Comparison of ENCODE assay signal across 9 mouse cellular contexts in the genomic region with DNA sequence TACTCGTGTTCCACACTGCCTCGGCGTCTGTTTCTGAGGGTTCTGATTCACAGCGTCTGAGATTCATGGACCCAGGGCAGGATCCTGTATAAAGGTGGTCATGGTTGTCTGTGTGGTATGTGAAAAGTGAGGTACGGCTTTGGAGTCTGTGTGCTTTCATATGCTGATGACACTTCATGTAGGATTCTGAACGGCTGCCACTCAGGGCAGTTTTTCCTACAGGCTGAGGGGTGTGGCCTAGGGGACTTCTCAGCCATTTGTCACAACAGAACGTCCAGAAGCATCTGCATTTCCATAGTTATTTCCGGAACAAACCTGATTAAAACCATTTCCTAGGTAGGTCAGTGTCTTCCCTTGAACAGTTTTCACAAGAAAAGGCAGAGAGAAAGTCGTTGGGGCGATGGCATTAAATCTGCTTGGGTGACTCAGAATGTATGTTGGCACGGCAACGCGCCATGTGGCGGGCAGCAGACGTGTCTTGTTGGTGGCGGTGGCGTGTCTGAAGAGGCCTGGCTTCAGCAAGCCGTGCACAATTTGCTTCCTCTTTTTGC. TPM values are rescaled to one million over a fixed set of nuclear protein-coding genes. Genes with fewer than 3 reads are reported as not detected.
DNase-seq lines count a peak whose midpoint lies in the region; ATAC-seq lines count a peak whose summit lies in the region.
"Had no signal": no experiment of that assay in that cellular context is flagged by ENCODE, and none has a peak within 500 bp of the region (broad histone marks: within the 10 kb centered on the region; RNA-seq: fewer than 3 reads in every experiment).

No protein-coding gene starts in this region.

- peak; percentile 65 for DNase-seq in embryo, embryonic 10 days (ENCODE audit: low spot score)
- no peak for DNase-seq in embryo, embryonic 9.5 days (ENCODE audit: extremely low spot score)
- peak; percentile 75 for DNase-seq in layer of hippocampus, adult 11-12 months (ENCODE audit: low spot score)
- DNase-seq in MN1 (ENCODE audit: low spot score): no peak
- no peak for DNase-seq in kidney, postnatal 14 days

- peak overlapping the region; percentile 5; the same call in 1 of the 2 replicates for H3K4me3 ChIP-seq in midbrain, embryonic 13.5 days (replicated peaks)
- no peak overlapping the region for H3K4me3 ChIP-seq in heart, embryonic 11.5 days (ENCODE audit: low read depth, low read length)
- H3K4me3 ChIP-seq: liver, embryonic 12.5 days had no signal

- H3K27ac ChIP-seq in midbrain, embryonic 13.5 days: peak overlapping the region; percentile 61
- H3K27ac ChIP-seq in heart, embryonic 11.5 days (ENCODE audit: low read depth, low read length): no peak overlapping the region
- H3K27ac ChIP-seq: liver, embryonic 12.5 days had no signal

- H3K4me2 ChIP-seq in midbrain, embryonic 13.5 days (replicated peaks): peak overlapping the region; percentile 43
- no peak overlapping the region for H3K4me2 ChIP-seq in heart, embryonic 11.5 days
- H3K4me2 ChIP-seq: liver, embryonic 12.5 days had no signal

- 15% methylated on average over 18 of the region's 18 CpGs for WGBS in midbrain, embryonic 13.5 days
- 77% methylated on average over 18 of the region's 18 CpGs for WGBS in heart, embryonic 11.5 days (ENCODE audit: insufficient replicate concordance)

- H3K4me1 ChIP-seq in midbrain, embryonic 13.5 days (replicated peaks): peaks cover 39% of the 10 kb centered on the region
- H3K4me1 ChIP-seq in heart, embryonic 11.5 days (ENCODE audit: control insufficient read depth, insufficient read depth, low read length): peaks cover 25% of the 10 kb centered on the region

- 0 out of 2 replicates have a peak, but pooled peaks cover under 1% of the 10 kb centered on the region for H3K36me3 ChIP-seq in midbrain, embryonic 13.5 days
- H3K36me3 ChIP-seq in heart, embryonic 11.5 days (ENCODE audit: control insufficient read depth, insufficient read depth, low read length): no peaks in the 10 kb centered on the region
- H3K36me3 ChIP-seq: liver, embryonic 12.5 days had no signal

- H3K27me3 ChIP-seq in midbrain, embryonic 13.5 days: peaks cover 13% of the 10 kb centered on the region; the same call in 1 of the 2 replicates
- no peaks in the 10 kb centered on the region for H3K27me3 ChIP-seq in heart, embryonic 11.5 days (ENCODE audit: control insufficient read depth, insufficient read depth, low read length)
- H3K27me3 ChIP-seq: liver, embryonic 12.5 days had no signal

- ATAC-seq in midbrain, embryonic 13.5 days: peak; percentile 76
- no peak for ATAC-seq in megakaryocyte, adult 5-6 weeks (ENCODE audit: poor library complexity, severe bottlenecking)
- ATAC-seq in heart, embryonic 11.5 days (replicated peaks; ENCODE audit: insufficient number of reproducible peaks, low FRiP score, low TSS enrichment): no peak
- ATAC-seq: liver, embryonic 12.5 days had no signal

- H3K9me3 ChIP-seq in midbrain, embryonic 13.5 days: no peaks in the 10 kb centered on the region
- H3K9me3 ChIP-seq in heart, embryonic 11.5 days (replicated peaks; ENCODE audit: control insufficient read depth, low read length): no peaks in the 10 kb centered on the region
- H3K9me3 ChIP-seq: liver, embryonic 12.5 days had no signal

- H3K9ac ChIP-seq in midbrain, embryonic 13.5 days (replicated peaks): no peak overlapping the region
- no peak overlapping the region for H3K9ac ChIP-seq in heart, embryonic 11.5 days (ENCODE audit: low read depth, low read length)
- H3K9ac ChIP-seq: liver, embryonic 12.5 days had no signal

RNA-seq across cellular contexts. Expression of a gene that starts 18.1 kb away (rescaled TPM):
- 16.1 and 17.1 TPM in 2 replicates for polyA plus RNA-seq in midbrain, embryonic 13.5 days (2015; fragmentation: Nextera tagmentation; extraction: Ambion mirVana)
- total RNA-seq in megakaryocyte, adult 5-6 weeks (2015): not detected in 2 replicates
- not detected in 2 replicates for total RNA-seq in megakaryocyte, adult 5-6 weeks (2017)
- polyA plus RNA-seq in heart, embryonic 11.5 days (2014; fragmentation: Nextera tagmentation; extraction: Ambion mirVana): 45.3 and 50.2 TPM in 2 replicates

Comparison
In these comparisons a context has a peak if more than half of its experiments do, and no peak if none do; other contexts are left out.
1. DNase-seq: peak in embryo, embryonic 10 days (single experiment) and layer of hippocampus, adult 11-12 months (single experiment); none in embryo, embryonic 9.5 days (single experiment), MN1 (single experiment) and kidney, postnatal 14 days (single experiment).